In genomic region chr16:96272929-96273619, GRCm38 (mm10) we compare ENCODE assay signal across 13 mouse cellular contexts. TPM values are rescaled to one million over a fixed set of nuclear protein-coding genes. Genes with fewer than 3 reads are reported as not detected.
DNase-seq lines count a peak whose midpoint lies in the region; ATAC-seq and TF ChIP-seq lines count a peak whose summit lies in the region.
"Had no signal": no experiment of that assay in that cellular context is flagged by ENCODE, and none has a peak within 500 bp of the region (broad histone marks: within the 10 kb centered on the region; RNA-seq: fewer than 3 reads in every experiment).

No protein-coding gene starts in this region.

- H3K27ac ChIP-seq in heart, embryonic 10.5 days: no peak overlapping the region
- H3K27ac ChIP-seq in midbrain, postnatal 0 days (ENCODE audit: low read depth, low read length): no peak overlapping the region
- no peak overlapping the region for H3K27ac ChIP-seq in midbrain, embryonic 13.5 days
- no peak overlapping the region for H3K27ac ChIP-seq in heart, embryonic 12.5 days (ENCODE audit: poor library complexity, severe bottlenecking)
- H3K27ac ChIP-seq: limb, embryonic 12.5 days had no signal

- 63% methylated on average over 14 of the region's 14 CpGs for WGBS in heart, embryonic 10.5 days
- 59% methylated on average over 14 of the region's 14 CpGs for WGBS in midbrain, postnatal 0 days
- WGBS in midbrain, embryonic 13.5 days: 59% methylated on average over 14 of the region's 14 CpGs
- WGBS in heart, embryonic 12.5 days: 53% methylated on average over 14 of the region's 14 CpGs

- no peaks in the 10 kb centered on the region for H3K9me3 ChIP-seq in heart, embryonic 10.5 days
- H3K9me3 ChIP-seq in midbrain, postnatal 0 days (ENCODE audit: low read length): no peaks in the 10 kb centered on the region
- no peaks in the 10 kb centered on the region for H3K9me3 ChIP-seq in midbrain, embryonic 13.5 days
- no peaks in the 10 kb centered on the region for H3K9me3 ChIP-seq in heart, embryonic 12.5 days (replicated peaks)
- H3K9me3 ChIP-seq: limb, embryonic 12.5 days had no signal

- DNase-seq in heart, embryonic 10.5 days (ENCODE audit: low spot score): peak; percentile 54
- DNase-seq in heart, adult 18-20 months: no peak
- peak; percentile 45 for DNase-seq in midbrain, postnatal 0 days (ENCODE audit: low spot score)
- peak; percentile 74 for DNase-seq in induced T-regulatory cell, adult 2 months (ENCODE audit: low read depth)
- peak; percentile 60 for DNase-seq in thymus, postnatal 25 days
- no peak for DNase-seq in yolk sac, embryonic 10.5 days (ENCODE audit: low spot score)
- DNase-seq: cerebellum, adult 11-12 months; lung, postnatal 4 days had no signal

- H3K4me3 ChIP-seq in heart, embryonic 10.5 days: no peak overlapping the region
- H3K4me3 ChIP-seq in midbrain, postnatal 0 days (ENCODE audit: low read depth, low read length): no peak overlapping the region
- H3K4me3 ChIP-seq in midbrain, embryonic 13.5 days (replicated peaks): no peak overlapping the region
- H3K4me3 ChIP-seq in heart, embryonic 12.5 days: no peak overlapping the region
- H3K4me3 ChIP-seq: erythroblast, embryonic 14.5 days; limb, embryonic 12.5 days had no signal

- no peaks in the 10 kb centered on the region for H3K36me3 ChIP-seq in heart, embryonic 10.5 days
- H3K36me3 ChIP-seq in midbrain, postnatal 0 days (ENCODE audit: insufficient read depth, low read length): no peaks in the 10 kb centered on the region
- no peaks in the 10 kb centered on the region for H3K36me3 ChIP-seq in midbrain, embryonic 13.5 days
- no peaks in the 10 kb centered on the region for H3K36me3 ChIP-seq in heart, embryonic 12.5 days
- H3K36me3 ChIP-seq: limb, embryonic 12.5 days had no signal

- TF ChIP-seq CTCF in midbrain, postnatal 0 days (IDR thresholded peaks at IDR 0.05): no peak

- H3K4me2 ChIP-seq in midbrain, postnatal 0 days (ENCODE audit: low read depth, low read length, poor library complexity, severe bottlenecking): no peak overlapping the region
- H3K4me2 ChIP-seq in midbrain, embryonic 13.5 days (replicated peaks): no peak overlapping the region
- no peak overlapping the region for H3K4me2 ChIP-seq in heart, embryonic 12.5 days
- H3K4me2 ChIP-seq: limb, embryonic 12.5 days had no signal

- H3K9ac ChIP-seq in midbrain, postnatal 0 days (replicated peaks; ENCODE audit: low read length, poor library complexity, severe bottlenecking): no peak overlapping the region
- H3K9ac ChIP-seq in midbrain, embryonic 13.5 days (replicated peaks): no peak overlapping the region
- no peak overlapping the region for H3K9ac ChIP-seq in heart, embryonic 12.5 days
- H3K9ac ChIP-seq: limb, embryonic 12.5 days had no signal

- no peak for ATAC-seq in midbrain, postnatal 0 days (ENCODE audit: low FRiP score)
- no peak for ATAC-seq in midbrain, embryonic 13.5 days
- no peak for ATAC-seq in heart, embryonic 12.5 days (ENCODE audit: insufficient number of reproducible peaks, low FRiP score)

- no peaks in the 10 kb centered on the region for H3K27me3 ChIP-seq in heart, embryonic 10.5 days (ENCODE audit: insufficient read depth, poor library complexity, severe bottlenecking)
- no peaks in the 10 kb centered on the region for H3K27me3 ChIP-seq in midbrain, postnatal 0 days (ENCODE audit: insufficient read depth, low read length)
- H3K27me3 ChIP-seq in midbrain, embryonic 13.5 days: no peaks in the 10 kb centered on the region
- H3K27me3 ChIP-seq in heart, embryonic 12.5 days (replicated peaks): peaks cover 13% of the 10 kb centered on the region

- H3K4me1 ChIP-seq in heart, embryonic 10.5 days: no peaks in the 10 kb centered on the region
- H3K4me1 ChIP-seq in midbrain, postnatal 0 days (ENCODE audit: insufficient read depth, low read length): no peaks in the 10 kb centered on the region
- no peaks in the 10 kb centered on the region for H3K4me1 ChIP-seq in midbrain, embryonic 13.5 days (replicated peaks)
- no peaks in the 10 kb centered on the region for H3K4me1 ChIP-seq in heart, embryonic 12.5 days (replicated peaks)
- H3K4me1 ChIP-seq: limb, embryonic 12.5 days had no signal

RNA-seq across cellular contexts. Expression of gene B3galt5, which starts 37.5 kb away (rescaled TPM):
- polyA plus RNA-seq in heart, embryonic 10.5 days (2016; fragmentation: Nextera tagmentation; extraction: Ambion mirVana): 0.04 TPM in 1 of 2 replicates, not detected in the other
- total RNA-seq in heart, adult 18-20 months (2021): not detected
- total RNA-seq in midbrain, postnatal 0 days (2014; rRNA removed): 9.0 and 12.1 TPM in 2 replicates
- polyA plus RNA-seq in midbrain, postnatal 0 days (2015; fragmentation: Nextera tagmentation; extraction: Ambion mirVana): 5.9 and 6.1 TPM in 2 replicates
- polyA plus RNA-seq in midbrain, embryonic 13.5 days (2015; fragmentation: Nextera tagmentation; extraction: Ambion mirVana): 1.5 and 1.6 TPM in 2 replicates
- 0.05 TPM in 1 of 2 replicates, not detected in the other for polyA plus RNA-seq in heart, embryonic 12.5 days (2016; fragmentation: Nextera tagmentation; extraction: Ambion mirVana)
- total RNA-seq: neutrophil, adult 5-6 weeks had no signal
- polyA plus RNA-seq: erythroblast, embryonic 14.5 days had no signal

Comparison
In these comparisons a context has a peak if more than half of its experiments do, and no peak if none do; other contexts are left out.
1. DNase-seq: peak in heart, embryonic 10.5 days (single experiment), midbrain, postnatal 0 days (single experiment), induced T-regulatory cell, adult 2 months (single experiment) and thymus, postnatal 25 days (single experiment); none in heart, adult 18-20 months (0 of 2) and yolk sac, embryonic 10.5 days (single experiment).